Mouse (Mus musculus) bone marrow macrophage, adult 2 months (primary cell): Measurements from ENCODE around the gene Cfap221.

ENCODE experiments used
- CTCF ChIP-seq: IDR thresholded peaks from 2 replicates; pipeline ENCODE4 v1.5.1; 2012; ENCODE audit warnings: low read depth, mild to moderate bottlenecking, low read length, moderate library complexity
- POLR2A ChIP-seq: IDR thresholded peaks from 2 replicates; pipeline ENCODE4 v1.6.1; 2012; ENCODE audit warnings: mild to moderate bottlenecking, low read depth, low read length, borderline replicate concordance

- TF ChIP-seq CTCF (no peak), POLR2A (no peak)
These were observed 89.8 kb downstream of the Cfap221 start for GRCm38 (mm10) chr1:119907206-119907748.
